Mouse (Mus musculus): ENCODE data around the gene Gtpbp3. TPM values are rescaled to one million over a fixed set of nuclear protein-coding genes. Genes with fewer than 3 reads are reported as not detected.
A peak's percentile ranks its signal among the peaks of the same experiment; 100 is the strongest.

Gtpbp3 gene
- 5.5 and 5.9 TPM in 2 replicates for polyA plus RNA-seq (2014; fragmentation: Nextera tagmentation; extraction: Ambion mirVana)

DNA sequence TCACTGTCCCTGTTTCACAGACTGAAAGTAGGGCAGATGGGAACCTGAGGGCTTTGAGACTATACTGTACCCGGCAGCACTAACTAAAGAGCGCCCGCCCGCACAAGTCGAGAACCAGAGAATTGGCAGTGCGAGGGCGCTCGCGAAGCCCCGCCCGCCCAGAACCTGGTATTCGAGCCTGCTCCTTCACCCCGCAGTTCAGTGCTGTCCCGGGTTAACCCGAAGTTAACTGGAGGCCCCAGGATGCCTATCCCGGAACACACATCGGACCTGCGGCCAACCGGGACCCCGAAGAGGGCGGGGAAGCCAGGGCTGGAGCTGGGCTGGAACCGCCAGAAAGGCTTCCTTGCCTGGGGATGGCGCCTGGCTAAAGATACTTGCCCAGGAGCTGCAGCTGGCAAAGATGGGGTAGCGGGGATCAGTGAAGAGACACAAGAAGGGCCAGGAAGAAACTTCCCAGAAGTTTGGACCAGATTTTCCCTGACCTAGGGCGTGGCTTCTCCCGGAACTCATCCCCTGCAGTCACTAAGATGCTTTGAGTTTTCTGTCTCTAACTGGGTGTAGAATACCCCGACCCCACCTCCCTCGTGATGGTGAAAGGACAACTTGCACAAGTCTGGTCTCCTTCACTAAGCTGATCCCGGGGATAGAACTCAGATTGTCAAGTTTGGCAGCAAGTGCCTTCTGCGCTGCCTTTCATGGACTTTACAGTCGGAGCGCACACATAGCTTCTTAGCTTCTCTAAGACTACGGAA lies at the start of gene Gtpbp3:
TSS of gene Gtpbp3 (plus strand) at position 413 of the 755 bp plus-strand sequence.
- Histone ChIP-seq H3K9ac (replicated peaks; ENCODE audit: low read depth, low read length) (peak within 1 kb of the TSS; percentile 57), H3K27me3 (ENCODE audit: control insufficient read depth, insufficient read depth, low read length) (no peaks in the 10 kb centered on the region), H3K4me3 (ENCODE audit: low read depth, low read length) (peak within 1 kb of the TSS; percentile 75), H3K4me1 (ENCODE audit: control insufficient read depth, insufficient read depth, low read length) (peaks cover 14% of the 10 kb centered on the region), H3K9me3 (ENCODE audit: control insufficient read depth, low read length) (no peaks in the 10 kb centered on the region), H3K27ac (ENCODE audit: low read depth, low read length) (peak within 1 kb of the TSS; percentile 68; the same call in 1 of the 2 replicates), H3K4me2 (ENCODE audit: low read depth, low read length) (peak within 1 kb of the TSS; percentile 100), H3K36me3 (ENCODE audit: control insufficient read depth, insufficient read depth, low read length) (peaks cover 13% of the 10 kb centered on the region)
- WGBS: 1% methylated on average over 33 of the region's 33 CpGs
- peak; percentile 53 for ATAC-seq (ENCODE audit: low read depth)

DNA sequence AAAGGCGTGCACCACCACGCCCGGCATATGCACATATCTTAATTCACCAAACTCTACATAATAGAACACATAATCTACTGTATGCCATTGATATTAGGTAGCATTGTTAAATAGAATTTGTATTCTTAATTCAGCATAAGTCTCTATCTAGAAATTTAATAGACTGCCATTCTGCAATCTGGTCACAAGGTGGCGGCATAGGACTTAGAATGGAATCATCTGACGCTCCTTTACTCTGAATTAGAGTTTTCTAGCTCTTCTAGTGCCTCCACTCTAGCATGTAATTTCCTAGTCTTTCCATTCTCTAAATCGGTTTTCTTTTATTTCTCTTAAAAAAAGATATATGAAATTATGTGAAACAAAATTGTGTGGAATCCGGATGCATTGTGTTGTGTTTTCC lies 46.5 kb upstream of the Gtpbp3 start:
- peak; percentile 56; the same call in 1 of the 2 replicates for ATAC-seq (ENCODE audit: low read depth)

GRCm38 (mm10) chr8:71445096-71445495 lies 42.8 kb upstream of the Gtpbp3 start:
- Histone ChIP-seq H3K36me3 (ENCODE audit: control insufficient read depth, insufficient read depth, low read length) (no peaks in the 10 kb centered on the region), H3K4me3 (ENCODE audit: low read depth, low read length) (no peak overlapping the region), H3K4me1 (ENCODE audit: control insufficient read depth, insufficient read depth, low read length) (no peaks in the 10 kb centered on the region), H3K4me2 (ENCODE audit: low read depth, low read length) (no peak overlapping the region), H3K27ac (ENCODE audit: low read depth, low read length) (no peak overlapping the region), H3K27me3 (ENCODE audit: control insufficient read depth, insufficient read depth, low read length) (no peaks in the 10 kb centered on the region), H3K9me3 (ENCODE audit: control insufficient read depth, low read length) (no peaks in the 10 kb centered on the region), H3K9ac (replicated peaks; ENCODE audit: low read depth, low read length) (no peak overlapping the region)
- ATAC-seq (ENCODE audit: low read depth): no peak
- WGBS: 90% methylated on average over 7 of the region's 7 CpGs

More for the DNA sequence above, 46.5 kb upstream of the Gtpbp3 start:
- Histone ChIP-seq H3K27me3 (ENCODE audit: control insufficient read depth, insufficient read depth, low read length) (no peaks in the 10 kb centered on the region), H3K9ac (replicated peaks; ENCODE audit: low read depth, low read length) (no peak overlapping the region), H3K4me2 (ENCODE audit: low read depth, low read length) (no peak overlapping the region), H3K4me1 (ENCODE audit: control insufficient read depth, insufficient read depth, low read length) (no peaks in the 10 kb centered on the region), H3K27ac (ENCODE audit: low read depth, low read length) (no peak overlapping the region), H3K36me3 (ENCODE audit: control insufficient read depth, insufficient read depth, low read length) (no peaks in the 10 kb centered on the region), H3K4me3 (ENCODE audit: low read depth, low read length) (no peak overlapping the region), H3K9me3 (ENCODE audit: control insufficient read depth, low read length) (no peaks in the 10 kb centered on the region)
- under 1% methylated on average over 7 of the region's 7 CpGs for WGBS

- ATAC-seq (ENCODE audit: low read depth): no peak
- no peaks in the 10 kb centered on the region for H3K9me3 ChIP-seq (ENCODE audit: control insufficient read depth, low read length)
- no peak overlapping the region for H3K4me2 ChIP-seq (ENCODE audit: low read depth, low read length)
- no peaks in the 10 kb centered on the region for H3K4me1 ChIP-seq (ENCODE audit: control insufficient read depth, insufficient read depth, low read length)
- H3K27ac ChIP-seq (ENCODE audit: low read depth, low read length): no peak overlapping the region
- 69% methylated on average over 4 of the region's 4 CpGs for WGBS
- no peaks in the 10 kb centered on the region for H3K36me3 ChIP-seq (ENCODE audit: control insufficient read depth, insufficient read depth, low read length)
- H3K4me3 ChIP-seq (ENCODE audit: low read depth, low read length): no peak overlapping the region
- H3K27me3 ChIP-seq (ENCODE audit: control insufficient read depth, insufficient read depth, low read length): no peaks in the 10 kb centered on the region
- H3K9ac ChIP-seq (replicated peaks; ENCODE audit: low read depth, low read length): no peak overlapping the region
Measured at GRCm38 (mm10) chr8:71451337-71451736, 36.6 kb upstream of the Gtpbp3 start.

- no peak overlapping the region for H3K4me2 ChIP-seq (ENCODE audit: low read depth, low read length)
- ATAC-seq (ENCODE audit: low read depth): no peak
Measured at GRCm38 (mm10) chr8:71451777-71452176, 36.1 kb upstream of the Gtpbp3 start.

DNA sequence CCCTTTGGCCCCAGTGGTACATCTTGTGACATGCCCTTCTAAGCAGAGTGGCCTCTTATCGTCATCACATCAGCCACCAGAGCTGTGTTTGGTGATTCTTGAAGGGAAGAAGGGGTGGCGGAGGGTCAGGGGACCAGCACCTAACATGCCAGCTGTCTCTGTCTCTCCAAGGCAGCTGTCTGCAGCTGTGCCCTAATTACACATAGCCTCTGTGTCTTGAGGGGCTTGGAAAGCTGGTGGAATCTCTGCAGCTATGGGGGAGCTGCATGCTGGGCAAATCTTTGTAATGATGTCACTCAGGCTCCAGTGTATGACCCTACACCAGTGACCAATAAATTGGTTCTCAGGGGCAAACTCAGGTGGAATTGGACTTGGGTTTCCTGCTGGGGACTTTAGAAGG lies 35.2 kb upstream of the Gtpbp3 start:
- no peak overlapping the region for H3K27ac ChIP-seq (ENCODE audit: low read depth, low read length)
- H3K9ac ChIP-seq (replicated peaks; ENCODE audit: low read depth, low read length): no peak overlapping the region
- no peak overlapping the region for H3K4me3 ChIP-seq (ENCODE audit: low read depth, low read length)
- 86% methylated on average over 2 of the region's 2 CpGs for WGBS
- H3K27me3 ChIP-seq (ENCODE audit: control insufficient read depth, insufficient read depth, low read length): no peaks in the 10 kb centered on the region
- H3K36me3 ChIP-seq (ENCODE audit: control insufficient read depth, insufficient read depth, low read length): peaks cover 4% of the 10 kb centered on the region; the same call in 1 of the 2 replicates
- no peaks in the 10 kb centered on the region for H3K4me1 ChIP-seq (ENCODE audit: control insufficient read depth, insufficient read depth, low read length)
- no peaks in the 10 kb centered on the region for H3K9me3 ChIP-seq (ENCODE audit: control insufficient read depth, low read length)
- no peak for ATAC-seq (ENCODE audit: low read depth)
- H3K4me2 ChIP-seq (ENCODE audit: low read depth, low read length): no peak overlapping the region

More at GRCm38 (mm10) chr8:71451777-71452176, 36.1 kb upstream of the Gtpbp3 start:
- H3K36me3 ChIP-seq (ENCODE audit: control insufficient read depth, insufficient read depth, low read length): no peaks in the 10 kb centered on the region
- no peaks in the 10 kb centered on the region for H3K9me3 ChIP-seq (ENCODE audit: control insufficient read depth, low read length)
- no peak overlapping the region for H3K4me3 ChIP-seq (ENCODE audit: low read depth, low read length)
- H3K9ac ChIP-seq (replicated peaks; ENCODE audit: low read depth, low read length): no peak overlapping the region
- H3K4me1 ChIP-seq (ENCODE audit: control insufficient read depth, insufficient read depth, low read length): no peaks in the 10 kb centered on the region
- no peak overlapping the region for H3K27ac ChIP-seq (ENCODE audit: low read depth, low read length)
- H3K27me3 ChIP-seq (ENCODE audit: control insufficient read depth, insufficient read depth, low read length): no peaks in the 10 kb centered on the region
- WGBS: 40% methylated on average over 11 of the region's 11 CpGs

DNA sequence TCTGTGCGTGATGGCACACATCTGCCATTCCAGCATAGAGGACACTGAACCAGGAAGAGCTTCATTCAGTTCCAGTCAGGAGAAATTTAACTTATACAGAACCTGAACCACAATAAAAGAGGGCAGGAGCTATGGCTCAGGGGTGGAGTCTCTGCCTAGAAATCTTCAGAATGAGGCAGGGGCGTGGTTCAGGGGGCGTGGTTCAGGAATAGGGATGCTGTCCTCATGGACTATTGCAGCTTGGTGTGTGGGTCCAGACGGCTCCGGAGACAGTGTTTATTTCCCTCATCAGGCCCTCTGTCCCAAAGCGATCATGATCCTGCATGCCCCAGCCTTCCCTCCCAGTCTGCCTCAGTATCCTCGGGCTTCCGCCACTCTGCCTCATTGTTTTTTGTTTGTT lies 33.2 kb upstream of the Gtpbp3 start:
- Histone ChIP-seq H3K27me3 (ENCODE audit: control insufficient read depth, insufficient read depth, low read length) (no peaks in the 10 kb centered on the region), H3K4me2 (ENCODE audit: low read depth, low read length) (no peak overlapping the region), H3K27ac (ENCODE audit: low read depth, low read length) (no peak overlapping the region), H3K4me3 (ENCODE audit: low read depth, low read length) (no peak overlapping the region), H3K9ac (replicated peaks; ENCODE audit: low read depth, low read length) (no peak overlapping the region), H3K9me3 (ENCODE audit: control insufficient read depth, low read length) (no peaks in the 10 kb centered on the region), H3K36me3 (ENCODE audit: control insufficient read depth, insufficient read depth, low read length) (peaks cover 16% of the 10 kb centered on the region; the same call in 1 of the 2 replicates), H3K4me1 (ENCODE audit: control insufficient read depth, insufficient read depth, low read length) (peaks cover 4% of the 10 kb centered on the region; the same call in 1 of the 2 replicates)
- no peak for ATAC-seq (ENCODE audit: low read depth)
- 79% methylated on average over 8 of the region's 8 CpGs for WGBS

DNA sequence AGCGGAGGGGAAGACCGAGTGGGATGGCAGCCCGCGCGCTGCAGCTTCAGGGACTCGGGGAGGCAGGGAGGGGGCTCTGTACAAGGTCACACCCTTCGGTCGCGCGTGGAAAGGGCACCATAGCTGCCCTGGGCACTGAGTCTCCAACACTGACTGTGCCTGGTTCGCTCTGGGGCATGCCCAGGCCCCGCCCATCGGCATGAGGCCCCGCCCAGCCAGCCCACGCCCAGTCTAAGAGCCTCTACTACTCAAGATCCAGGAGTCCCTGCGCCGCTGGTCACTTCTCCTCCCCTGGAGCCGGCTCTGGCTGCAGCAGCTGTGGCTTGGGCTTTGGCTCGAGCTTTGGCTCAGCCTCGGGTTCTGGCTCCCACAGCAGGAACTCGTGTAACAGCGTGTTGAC lies 31.0 kb upstream of the Gtpbp3 start:
- Histone ChIP-seq H3K4me1 (ENCODE audit: control insufficient read depth, insufficient read depth, low read length) (peaks cover 14% of the 10 kb centered on the region), H3K4me3 (ENCODE audit: low read depth, low read length) (no peak overlapping the region), H3K9me3 (ENCODE audit: control insufficient read depth, low read length) (no peaks in the 10 kb centered on the region), H3K4me2 (ENCODE audit: low read depth, low read length) (no peak overlapping the region), H3K9ac (replicated peaks; ENCODE audit: low read depth, low read length) (no peak overlapping the region), H3K27ac (ENCODE audit: low read depth, low read length) (no peak overlapping the region), H3K36me3 (ENCODE audit: control insufficient read depth, insufficient read depth, low read length) (peaks cover 26% of the 10 kb centered on the region; the same call in 1 of the 2 replicates), H3K27me3 (ENCODE audit: control insufficient read depth, insufficient read depth, low read length) (no peaks in the 10 kb centered on the region)
- no peak for ATAC-seq (ENCODE audit: low read depth)
- WGBS: 39% methylated on average over 22 of the region's 22 CpGs

GRCm38 (mm10) chr8:71457659-71458270 lies 30.1 kb upstream of the Gtpbp3 start:
- H3K36me3 ChIP-seq (ENCODE audit: control insufficient read depth, insufficient read depth, low read length): peaks cover 26% of the 10 kb centered on the region; the same call in 1 of the 2 replicates
- H3K9ac ChIP-seq (replicated peaks; ENCODE audit: low read depth, low read length): no peak overlapping the region
- H3K27me3 ChIP-seq (ENCODE audit: control insufficient read depth, insufficient read depth, low read length): no peaks in the 10 kb centered on the region
- H3K27ac ChIP-seq (ENCODE audit: low read depth, low read length): no peak overlapping the region
- no peak overlapping the region for H3K4me3 ChIP-seq (ENCODE audit: low read depth, low read length)
- no peaks in the 10 kb centered on the region for H3K9me3 ChIP-seq (ENCODE audit: control insufficient read depth, low read length)
- no peak for ATAC-seq (ENCODE audit: low read depth)
- 88% methylated on average over 20 of the region's 20 CpGs for WGBS
- H3K4me1 ChIP-seq (ENCODE audit: control insufficient read depth, insufficient read depth, low read length): peaks cover 21% of the 10 kb centered on the region
- H3K4me2 ChIP-seq (ENCODE audit: low read depth, low read length): no peak overlapping the region

Measured in neural tube, embryonic 14.5 days (tissue).